Mouse (Mus musculus) mesoderm, embryonic 11.5 days (tissue): ENCODE data around the gene Rnase13.

ENCODE experiments used
- DNase-seq: peaks from one replicate; pipeline ENCODE4 v3.0.0-alpha.2; 2012; ENCODE audit warnings: low read depth, low spot score

Rnase13 gene

DNA sequence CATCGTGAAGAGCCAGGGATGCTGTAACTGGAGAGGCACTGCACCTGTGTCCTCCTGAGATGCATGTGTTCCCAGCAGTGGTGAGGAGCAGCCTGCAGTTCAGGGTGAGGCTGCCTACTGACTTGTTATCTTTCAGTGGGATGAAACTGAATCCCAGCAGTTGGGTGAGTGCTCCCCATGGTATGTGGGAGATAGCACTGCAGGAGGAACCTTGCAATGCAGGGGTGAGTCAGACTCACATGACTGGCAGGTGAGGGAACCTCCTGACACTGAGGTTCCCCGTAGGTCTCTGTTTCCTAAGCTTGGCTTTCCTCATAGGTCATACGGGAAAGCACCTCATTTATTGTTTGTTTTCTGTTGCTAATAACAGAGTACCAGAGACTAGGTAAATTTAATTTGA, 45.1 kb downstream of the Rnase13 start:
- DNase-seq: no peak

DNA sequence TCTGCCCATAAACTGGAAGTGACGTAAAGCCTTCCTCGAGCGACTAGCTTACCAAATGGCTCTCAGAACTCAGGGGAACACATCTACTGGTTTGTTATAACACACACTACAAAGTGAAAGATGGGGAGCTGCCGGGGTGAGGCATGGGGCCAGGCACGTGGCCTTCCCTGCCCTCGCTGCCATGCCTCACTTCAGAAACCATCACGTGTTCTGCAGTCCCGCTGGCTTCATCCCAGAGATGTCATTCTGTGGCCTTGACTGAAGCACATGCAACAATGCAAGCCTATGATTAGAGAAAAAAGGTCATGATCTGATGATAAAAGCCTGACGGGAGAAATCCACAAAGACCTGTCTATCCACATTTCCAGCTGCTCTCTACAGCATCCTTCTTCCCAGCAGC, 50.8 kb downstream of the Rnase13 start:
- no peak for DNase-seq
